Mouse (Mus musculus) forebrain, embryonic 16.5 days (tissue): Measurements from ENCODE around the gene Smdt1. TPM values are rescaled to one million over a fixed set of nuclear protein-coding genes. Genes with fewer than 3 reads are reported as not detected.
A peak's percentile ranks its signal among the peaks of the same experiment; 100 is the strongest.

Experiments
- ATAC-seq: fragments of 200-750 bp; cut with Nextera tagmentation; 2 replicates; pipeline ENCODE4 v1.8.0; 2017; ENCODE audit warnings: mild to moderate bottlenecking, moderate library complexity
- H3K27ac ChIP-seq: fragments of 300-500 bp; sonication (generic); 2 replicates; pipeline ENCODE4 v1.5.1; 2014; ENCODE audit warnings: low read length, control low read depth
- H3K27me3 ChIP-seq: fragments of 300-500 bp; sonication (generic); replicated peaks from 2 replicates; pipeline ENCODE4 v1.6.1; 2014; ENCODE audit warnings: low read length; ENCODE audit not compliant: control insufficient read depth, insufficient read depth
- H3K36me3 ChIP-seq: fragments of 300-500 bp; sonication (generic); 2 replicates; pipeline ENCODE4 v1.6.1; 2014; ENCODE audit not compliant: control insufficient read depth, insufficient read depth
- H3K4me1 ChIP-seq: fragments of 300-500 bp; sonication (generic); replicated peaks from 2 replicates; pipeline ENCODE4 v1.6.1; 2014; ENCODE audit warnings: low read length; ENCODE audit not compliant: control insufficient read depth, insufficient read depth
- H3K4me2 ChIP-seq: fragments of 300-500 bp; sonication (generic); 2 replicates; pipeline ENCODE4 v1.6.1; 2014; ENCODE audit warnings: mild to moderate bottlenecking, low read length, control low read depth
- H3K4me3 ChIP-seq: fragments of 300-500 bp; sonication (generic); replicated peaks from 2 replicates; pipeline ENCODE4 v1.5.1; 2014; ENCODE audit warnings: mild to moderate bottlenecking, low read length, control low read depth
- H3K9ac ChIP-seq: fragments of 300-500 bp; sonication (generic); replicated peaks from 2 replicates; pipeline ENCODE4 v1.6.1; 2014; ENCODE audit warnings: low read depth, low read length, control low read depth
- H3K9me3 ChIP-seq: fragments of 300-500 bp; sonication (generic); 2 replicates; pipeline ENCODE4 v1.6.1; 2016; ENCODE audit warnings: low read length; ENCODE audit not compliant: control insufficient read depth
- WGBS: fragments of 180-500 bp; shearing (Covaris S2); extraction: QIAGEN DNeasy Blood & Tissue Kit; methylation state at CpG from one replicate; pipeline ENCODE4 v1.1.7; 2014; 5-methylcytosine and 5-hydroxymethylcytosine counted together
- polyA plus RNA-seq: library from polyadenylated mRNA; unstranded; fragments of >200 nt; fragmentation: Nextera tagmentation; extraction: Ambion mirVana; gene quantifications from 2 replicates; pipeline ENCODE4 v1.2.1, GENCODE M21; 2015

Smdt1 gene
- polyA plus RNA-seq, 1 experiment from 2014 or later = 282 TPM

DNA sequence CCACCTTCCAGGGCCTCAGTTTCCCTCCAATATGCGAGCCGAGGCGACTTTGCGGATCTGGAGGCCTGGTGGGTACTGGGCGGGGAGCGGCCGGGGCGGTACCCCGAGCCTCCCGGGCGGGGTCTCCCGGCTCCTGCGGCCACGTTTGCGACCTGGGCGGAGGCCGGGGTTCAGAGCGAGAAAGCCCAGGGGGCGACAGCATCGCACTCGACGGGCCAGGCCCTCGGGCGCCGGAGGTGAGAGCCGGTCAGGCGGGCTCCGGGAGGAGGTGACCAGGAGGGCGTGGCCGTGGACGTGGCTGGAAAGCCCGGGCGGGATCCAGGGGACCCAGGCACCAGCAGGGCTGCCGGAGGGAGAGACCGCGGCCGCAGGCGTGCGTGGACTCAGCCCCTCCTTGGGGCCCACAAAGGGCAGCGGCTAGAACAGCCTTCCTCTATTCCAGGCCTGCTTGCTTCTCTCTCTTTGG is 2.3 kb downstream of the Smdt1 start:
- 4% methylated on average over 40 of the region's 40 CpGs for WGBS
- peaks cover 7% of the 10 kb centered on the region for H3K27me3 ChIP-seq
- ATAC-seq = no peak
- H3K4me2 ChIP-seq = peak overlapping the region; percentile 45
- peak overlapping the region; percentile 40 for H3K9ac ChIP-seq
- H3K4me3 ChIP-seq = peak overlapping the region; percentile 24
- peaks cover 19% of the 10 kb centered on the region for H3K4me1 ChIP-seq
- H3K9me3 ChIP-seq = no peaks in the 10 kb centered on the region
- no peak overlapping the region for H3K27ac ChIP-seq
- no peaks in the 10 kb centered on the region for H3K36me3 ChIP-seq

DNA sequence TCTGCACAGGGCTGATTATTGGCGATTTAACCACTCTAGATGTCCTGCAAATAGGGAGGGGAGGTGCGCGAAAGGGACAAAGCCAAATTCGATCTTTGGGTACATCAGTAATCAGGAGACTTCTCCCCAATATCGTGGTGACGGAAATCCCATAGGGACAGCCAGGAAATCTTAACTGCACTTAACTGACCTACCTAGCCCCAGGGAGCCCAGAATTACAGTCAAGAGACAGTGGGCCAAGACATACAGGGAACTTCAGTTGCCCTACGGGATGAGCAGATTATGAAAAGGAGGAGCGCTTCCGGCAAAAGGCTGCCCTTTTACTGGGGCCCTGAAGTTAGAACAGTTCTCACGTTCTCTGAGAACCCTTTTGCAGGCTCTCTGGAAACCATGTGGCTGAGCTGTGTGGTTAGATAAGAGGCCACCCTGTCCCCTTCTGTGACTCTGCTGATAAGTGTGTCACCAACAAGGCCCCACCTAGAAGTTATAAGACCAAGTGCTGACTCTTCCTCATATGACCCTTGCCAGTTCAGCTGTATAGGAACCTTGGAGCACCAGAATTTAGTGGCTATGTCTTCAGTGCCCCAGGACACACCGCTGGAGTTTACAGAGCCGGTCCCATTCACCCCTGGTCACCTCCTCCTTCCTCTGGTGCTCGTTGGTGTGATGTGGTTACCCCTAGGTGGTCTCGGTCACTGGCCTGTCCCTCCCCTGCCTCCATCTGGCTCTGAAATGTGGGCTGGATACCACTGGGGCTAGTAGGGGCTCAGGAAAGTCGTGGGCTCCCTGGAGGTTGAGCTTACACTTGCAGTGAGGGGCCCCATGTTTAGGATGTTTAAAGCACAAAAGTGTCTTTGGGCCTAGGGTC is 3.1 kb downstream of the Smdt1 start:
- ATAC-seq = no peak
- Histone ChIP-seq H3K9ac (no peak overlapping the region), H3K27ac (no peak overlapping the region), H3K36me3 (no peaks in the 10 kb centered on the region), H3K4me2 (no peak overlapping the region), H3K4me1 (peaks cover 23% of the 10 kb centered on the region), H3K9me3 (no peaks in the 10 kb centered on the region), H3K27me3 (peaks cover 7% of the 10 kb centered on the region), H3K4me3 (no peak overlapping the region)
- WGBS = 75% methylated on average over 15 of the region's 15 CpGs

- Histone ChIP-seq H3K36me3 (no peaks in the 10 kb centered on the region), H3K4me1 (peaks cover 27% of the 10 kb centered on the region), H3K4me3 (no peak overlapping the region), H3K27me3 (peaks cover 7% of the 10 kb centered on the region), H3K4me2 (no peak overlapping the region), H3K9me3 (no peaks in the 10 kb centered on the region), H3K27ac (no peak overlapping the region), H3K9ac (no peak overlapping the region)
- no peak for ATAC-seq
- 75% methylated on average over 5 of the region's 5 CpGs for WGBS
These were observed 3.8 kb downstream of the Smdt1 start for GRCm38 (mm10) chr15:82342543-82342935.

GRCm38 (mm10) chr15:82343368-82344287 is 4.9 kb downstream of the Smdt1 start:
- peaks cover 7% of the 10 kb centered on the region for H3K27me3 ChIP-seq

DNA sequence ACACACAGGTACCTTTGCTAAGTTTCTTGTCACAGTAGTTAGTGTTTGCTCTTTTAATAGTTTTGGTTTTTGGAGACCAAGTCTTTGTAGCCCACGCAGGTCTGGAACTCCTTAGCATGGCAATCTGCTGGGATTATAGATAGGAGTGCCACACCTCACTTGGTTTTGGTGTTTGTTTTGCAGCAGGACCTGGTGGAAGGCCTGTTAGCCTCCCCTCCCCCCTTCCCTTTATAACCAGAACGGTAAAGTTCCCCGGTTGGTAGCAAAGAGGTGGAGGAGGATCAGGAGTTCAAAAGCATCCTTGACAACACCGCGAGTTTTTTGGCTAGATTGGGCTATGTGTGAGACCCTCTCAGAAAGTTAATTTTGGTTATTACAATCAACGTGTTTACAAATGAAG is 6.2 kb downstream of the Smdt1 start:
- peaks cover 14% of the 10 kb centered on the region for H3K36me3 ChIP-seq
- no peak for ATAC-seq
- no peak overlapping the region for H3K4me2 ChIP-seq
- no peak overlapping the region for H3K27ac ChIP-seq
- peaks cover 7% of the 10 kb centered on the region for H3K27me3 ChIP-seq
- H3K9me3 ChIP-seq = no peaks in the 10 kb centered on the region
- H3K4me3 ChIP-seq = no peak overlapping the region
- WGBS = 90% methylated on average over 6 of the region's 6 CpGs
- H3K9ac ChIP-seq = no peak overlapping the region
- H3K4me1 ChIP-seq = peaks cover 16% of the 10 kb centered on the region

More at GRCm38 (mm10) chr15:82343368-82344287, 4.9 kb downstream of the Smdt1 start:
- Histone ChIP-seq H3K4me1 (peaks cover 19% of the 10 kb centered on the region), H3K4me3 (no peak overlapping the region), H3K9ac (no peak overlapping the region), H3K9me3 (no peaks in the 10 kb centered on the region), H3K4me2 (no peak overlapping the region), H3K36me3 (0 out of 2 replicates have a peak, but pooled peaks cover 3% of the 10 kb centered on the region), H3K27ac (no peak overlapping the region)
- 91% methylated on average over 27 of the region's 27 CpGs for WGBS
- no peak for ATAC-seq

- WGBS = under 1% methylated on average over 50 of the region's 51 CpGs
- H3K9ac ChIP-seq = peak overlapping the region; percentile 86
- peak; percentile 98 for ATAC-seq
- H3K9me3 ChIP-seq = no peaks in the 10 kb centered on the region
- H3K36me3 ChIP-seq = peaks cover 21% of the 10 kb centered on the region
- H3K27ac ChIP-seq = peak overlapping the region; percentile 88
- peaks cover 14% of the 10 kb centered on the region for H3K4me1 ChIP-seq
- no peaks in the 10 kb centered on the region; the same call in 1 of the 2 replicates for H3K27me3 ChIP-seq
- H3K4me2 ChIP-seq = peak overlapping the region; percentile 96
- H3K4me3 ChIP-seq = peak overlapping the region; percentile 76
These were observed 7.2 kb downstream of the Smdt1 start for GRCm38 (mm10) chr15:82345820-82346470.

DNA sequence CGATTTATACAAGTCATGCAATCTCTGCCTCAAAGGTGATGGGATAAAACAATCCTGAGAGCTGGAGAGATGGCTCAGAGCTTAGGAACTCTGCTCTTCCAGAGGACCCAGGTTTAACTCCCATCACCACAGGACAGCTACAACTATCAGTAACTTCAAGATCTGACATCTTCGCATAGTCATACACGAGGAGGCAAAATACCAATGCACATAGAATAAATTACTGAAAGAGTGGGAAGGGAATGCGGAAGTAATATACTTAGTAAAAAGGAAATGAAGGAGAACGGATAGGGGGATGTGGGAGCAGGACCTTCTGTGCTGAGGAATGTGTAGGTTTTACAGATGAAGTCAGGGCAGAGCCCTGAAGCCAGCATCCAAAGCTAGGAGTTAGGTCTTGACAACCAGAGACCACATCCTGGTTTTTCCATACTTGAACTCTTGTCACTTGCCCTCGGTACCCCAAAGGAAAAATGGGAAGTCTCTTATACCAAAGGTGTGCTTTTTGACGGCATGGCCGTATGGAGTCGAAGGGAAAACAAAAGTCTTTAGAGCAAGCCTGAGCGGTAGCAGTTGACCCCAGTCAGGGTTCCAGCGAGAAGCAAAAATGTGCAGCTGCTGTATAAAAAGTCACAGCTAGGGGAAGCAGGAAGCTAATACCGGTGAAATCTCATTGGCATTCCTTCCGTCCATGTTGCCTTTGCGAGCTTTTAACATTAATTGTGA is 8.0 kb downstream of the Smdt1 start:
- H3K4me3 ChIP-seq = peak overlapping the region; percentile 76
- peak overlapping the region; percentile 86 for H3K9ac ChIP-seq
- peaks cover 22% of the 10 kb centered on the region for H3K36me3 ChIP-seq
- H3K9me3 ChIP-seq = no peaks in the 10 kb centered on the region
- peak overlapping the region; percentile 96 for H3K4me2 ChIP-seq
- ATAC-seq = no peak
- no peaks in the 10 kb centered on the region for H3K27me3 ChIP-seq
- H3K4me1 ChIP-seq = peaks cover 11% of the 10 kb centered on the region
- WGBS = 61% methylated on average over 14 of the region's 14 CpGs
- peak overlapping the region; percentile 61 for H3K27ac ChIP-seq

DNA sequence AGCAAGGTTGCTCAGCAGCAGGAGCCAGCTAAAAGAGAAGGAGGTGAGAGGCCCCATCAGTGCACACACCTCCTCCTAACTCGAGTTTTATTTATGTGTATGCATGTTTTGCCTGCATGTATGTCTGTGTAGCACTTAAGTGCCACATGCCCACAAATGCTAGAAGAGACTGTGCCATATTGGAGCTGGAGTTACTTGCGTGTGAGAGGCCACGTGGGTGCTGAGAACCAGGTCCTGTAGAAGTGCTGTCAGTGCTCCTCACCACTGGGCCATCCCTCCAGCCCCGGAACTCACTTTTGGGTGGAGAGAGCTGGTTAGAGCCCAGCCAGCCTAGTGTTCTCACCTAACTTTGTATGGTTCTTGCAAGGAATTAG is 8.5 kb downstream of the Smdt1 start:
- Histone ChIP-seq H3K36me3 (peaks cover 22% of the 10 kb centered on the region), H3K9ac (peak overlapping the region; percentile 86), H3K27me3 (no peaks in the 10 kb centered on the region), H3K9me3 (no peaks in the 10 kb centered on the region), H3K27ac (no peak overlapping the region), H3K4me1 (peaks cover 14% of the 10 kb centered on the region), H3K4me2 (peak overlapping the region; percentile 96), H3K4me3 (peak overlapping the region; percentile 76)
- 84% methylated on average over 4 of the region's 4 CpGs for WGBS
- ATAC-seq = no peak
